Mouse (Mus musculus) spleen, adult 2 months (tissue): ENCODE results near the gene Gm8453.
"Not testable (repeated sequence)": the region's sequence is repeated elsewhere in the genome, so short reads cannot be mapped to it uniquely, and the experiment has no call there.

Experiments
- CTCF ChIP-seq: fragments of 200-500 bp; IDR thresholded peaks from 2 replicates; pipeline ENCODE4 v1.5.1; 2011; ENCODE audit warnings: mild to moderate bottlenecking, inconsistent platforms; ENCODE audit not compliant: insufficient read depth, insufficient read length, insufficient replicate concordance; ENCODE audit errors: extremely low read depth
- POLR2A ChIP-seq: fragments of 200-500 bp; IDR thresholded peaks from 2 replicates; pipeline ENCODE4 v1.6.1; 2011; ENCODE audit warnings: low read depth, low read length, inconsistent platforms

DNA sequence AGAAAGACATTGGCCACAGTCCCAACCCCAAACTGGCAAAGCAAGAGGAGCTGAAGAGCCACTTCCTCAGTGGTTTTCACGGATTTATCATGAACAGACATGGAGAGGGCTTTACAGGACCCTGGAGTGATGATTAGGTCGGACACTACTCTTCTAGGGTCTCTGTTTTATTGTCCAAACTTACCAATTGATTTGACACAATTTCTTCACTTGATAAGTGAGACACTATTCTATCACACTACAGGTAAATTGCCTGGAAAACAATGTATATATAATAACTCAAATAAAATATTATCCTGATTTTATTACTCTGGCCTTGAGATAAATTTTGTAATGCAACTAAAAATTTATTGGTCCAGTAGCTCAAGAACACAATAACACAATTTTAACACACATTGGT is at the start of gene Gm8453:
- TF ChIP-seq POLR2A, CTCF: not testable (repeated sequence)
